Mouse (Mus musculus): ENCODE measurements around the gene Gm13723. TPM values are rescaled to one million over a fixed set of nuclear protein-coding genes. Genes with fewer than 3 reads are reported as not detected.

Gene Gm13723
- total RNA-seq (2014; rRNA removed; ENCODE audit: low replicate concordance) = not detected in 2 replicates
- polyA plus RNA-seq (2015; fragmentation: Nextera tagmentation; extraction: Ambion mirVana) = not detected in 2 replicates

GRCm38 (mm10) chr2:86874702-86875101, at the start of gene Gm13723:
Gene Gm13723 (minus strand): TSS chr2:86874802.
- DNase-seq (ENCODE audit: low spot score) (no peak), ATAC-seq (ENCODE audit: insufficient read depth, low read depth) (no peak)
- no peaks in the 10 kb centered on the region for H3K9me3 ChIP-seq (replicated peaks; ENCODE audit: control insufficient read depth, low read length)
- no peaks in the 10 kb centered on the region for H3K27me3 ChIP-seq (ENCODE audit: control insufficient read depth, insufficient read depth, low read length)
- WGBS = 45% methylated on average over 1 of the region's 1 CpGs
- no peak within 1 kb of the TSS for H3K9ac ChIP-seq (replicated peaks; ENCODE audit: low read depth, low read length)
- H3K36me3 ChIP-seq (replicated peaks; ENCODE audit: control insufficient read depth, insufficient read depth, low read length) = no peaks in the 10 kb centered on the region
- H3K4me3 ChIP-seq (ENCODE audit: low read depth, low read length) = no peak within 1 kb of the TSS
- no peak within 1 kb of the TSS for H3K4me2 ChIP-seq (ENCODE audit: low read depth, low read length)
- no peak within 1 kb of the TSS for H3K27ac ChIP-seq (ENCODE audit: low read depth)
- no peak for TF ChIP-seq EP300 (IDR thresholded peaks at IDR 0.05; ENCODE audit: low read depth)
- H3K4me1 ChIP-seq (ENCODE audit: control insufficient read depth, insufficient read depth) = no peaks in the 10 kb centered on the region

DNA sequence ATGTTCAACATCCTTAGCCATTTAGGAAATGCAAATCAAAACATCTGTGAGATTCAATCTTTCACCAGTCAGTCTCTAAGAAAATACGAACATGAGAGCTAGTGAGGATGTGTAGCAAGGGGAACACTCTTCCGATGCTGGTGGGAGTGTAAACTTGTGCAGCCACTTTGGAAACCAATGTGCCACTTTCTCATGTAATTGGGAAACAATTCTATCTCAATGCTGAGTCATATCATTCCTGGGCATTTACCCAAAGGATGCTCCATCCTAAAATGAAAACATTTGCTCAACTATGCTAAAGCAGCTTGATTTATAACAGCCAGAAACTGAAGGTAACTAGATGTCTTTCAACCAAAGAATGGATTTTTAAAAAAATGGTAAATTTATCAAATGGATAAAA, 31.0 kb upstream of the Gm13723 start:
- TF ChIP-seq CTCF (IDR thresholded peaks at IDR 0.05; ENCODE audit: low read depth) = no peak
- no peak for TF ChIP-seq EP300 (IDR thresholded peaks at IDR 0.05; ENCODE audit: low read depth)
- Histone ChIP-seq H3K27ac (ENCODE audit: low read depth) (no peak overlapping the region), H3K4me2 (ENCODE audit: low read depth, low read length) (no peak overlapping the region), H3K9me3 (replicated peaks; ENCODE audit: control insufficient read depth, low read length) (no peaks in the 10 kb centered on the region), H3K27me3 (ENCODE audit: control insufficient read depth, insufficient read depth, low read length) (no peaks in the 10 kb centered on the region), H3K4me3 (ENCODE audit: low read depth, low read length) (no peak overlapping the region), H3K9ac (replicated peaks; ENCODE audit: low read depth, low read length) (no peak overlapping the region), H3K4me1 (ENCODE audit: control insufficient read depth, insufficient read depth) (no peaks in the 10 kb centered on the region), H3K36me3 (replicated peaks; ENCODE audit: control insufficient read depth, insufficient read depth, low read length) (no peaks in the 10 kb centered on the region)
- WGBS = 73% methylated on average over 2 of the region's 2 CpGs
- ATAC-seq (ENCODE audit: insufficient read depth, low read depth) (no peak), DNase-seq (ENCODE audit: low spot score) (no peak)

- DNase-seq (ENCODE audit: low spot score) (no peak), ATAC-seq (ENCODE audit: insufficient read depth, low read depth) (no peak)
- H3K9ac ChIP-seq (replicated peaks; ENCODE audit: low read depth, low read length) = no peak within 1 kb of the TSS
- H3K4me2 ChIP-seq (ENCODE audit: low read depth, low read length) = no peak within 1 kb of the TSS
- H3K9me3 ChIP-seq (replicated peaks; ENCODE audit: control insufficient read depth, low read length) = no peaks in the 10 kb centered on the region
- no peak within 1 kb of the TSS for H3K27ac ChIP-seq (ENCODE audit: low read depth)
- no peaks in the 10 kb centered on the region for H3K36me3 ChIP-seq (replicated peaks; ENCODE audit: control insufficient read depth, insufficient read depth, low read length)
- TF ChIP-seq CTCF (IDR thresholded peaks at IDR 0.05; ENCODE audit: low read depth) (no peak), EP300 (IDR thresholded peaks at IDR 0.05; ENCODE audit: low read depth) (no peak)
- no peaks in the 10 kb centered on the region for H3K27me3 ChIP-seq (ENCODE audit: control insufficient read depth, insufficient read depth, low read length)
- no peaks in the 10 kb centered on the region for H3K4me1 ChIP-seq (ENCODE audit: control insufficient read depth, insufficient read depth)
- WGBS = 78% methylated on average over 1 of the region's 1 CpGs
- H3K4me3 ChIP-seq (ENCODE audit: low read depth, low read length) = no peak within 1 kb of the TSS
These were observed 17.5 kb upstream of the Gm13723 start, which contains the start of gene Olfr1097 for GRCm38 (mm10) chr2:86892116-86892515. Gene Olfr1097 (minus strand): TSS chr2:86892216.

GRCm38 (mm10) chr2:86851596-86851995, 23.0 kb downstream of the Gm13723 start, which contains the start of gene Olfr1095:
Gene Olfr1095 (minus strand): TSS chr2:86851696.
- no peak for DNase-seq (ENCODE audit: low spot score)
- no peak within 1 kb of the TSS for H3K4me3 ChIP-seq (ENCODE audit: low read depth, low read length)
- H3K9me3 ChIP-seq (replicated peaks; ENCODE audit: control insufficient read depth, low read length) = no peaks in the 10 kb centered on the region
- no peaks in the 10 kb centered on the region for H3K4me1 ChIP-seq (ENCODE audit: control insufficient read depth, insufficient read depth)
- no peak within 1 kb of the TSS for H3K4me2 ChIP-seq (ENCODE audit: low read depth, low read length)
- TF ChIP-seq EP300 (IDR thresholded peaks at IDR 0.05; ENCODE audit: low read depth) = no peak
- no peak for TF ChIP-seq CTCF (IDR thresholded peaks at IDR 0.05; ENCODE audit: low read depth)
- H3K27me3 ChIP-seq (ENCODE audit: control insufficient read depth, insufficient read depth, low read length) = no peaks in the 10 kb centered on the region
- no peaks in the 10 kb centered on the region for H3K36me3 ChIP-seq (replicated peaks; ENCODE audit: control insufficient read depth, insufficient read depth, low read length)
- ATAC-seq (ENCODE audit: insufficient read depth, low read depth) = no peak
- no peak within 1 kb of the TSS for H3K27ac ChIP-seq (ENCODE audit: low read depth)
- 77% methylated on average over 3 of the region's 3 CpGs for WGBS
- no peak within 1 kb of the TSS for H3K9ac ChIP-seq (replicated peaks; ENCODE audit: low read depth, low read length)

GRCm38 (mm10) chr2:86824363-86824762, 50.2 kb downstream of the Gm13723 start, which contains the start of gene Olfr1094:
Gene Olfr1094 (plus strand): TSS chr2:86824663.
- no peak within 1 kb of the TSS for H3K9ac ChIP-seq (replicated peaks; ENCODE audit: low read depth, low read length)
- DNase-seq (ENCODE audit: low spot score) (no peak), ATAC-seq (ENCODE audit: insufficient read depth, low read depth) (no peak)
- no peaks in the 10 kb centered on the region for H3K36me3 ChIP-seq (replicated peaks; ENCODE audit: control insufficient read depth, insufficient read depth, low read length)
- no peak within 1 kb of the TSS for H3K4me2 ChIP-seq (ENCODE audit: low read depth, low read length)
- H3K27me3 ChIP-seq (ENCODE audit: control insufficient read depth, insufficient read depth, low read length) = no peaks in the 10 kb centered on the region
- H3K27ac ChIP-seq (ENCODE audit: low read depth) = no peak within 1 kb of the TSS
- H3K4me1 ChIP-seq (ENCODE audit: control insufficient read depth, insufficient read depth) = no peaks in the 10 kb centered on the region
- H3K4me3 ChIP-seq (ENCODE audit: low read depth, low read length) = no peak within 1 kb of the TSS
- no peaks in the 10 kb centered on the region for H3K9me3 ChIP-seq (replicated peaks; ENCODE audit: control insufficient read depth, low read length)
- TF ChIP-seq EP300 (IDR thresholded peaks at IDR 0.05; ENCODE audit: low read depth) (no peak), CTCF (IDR thresholded peaks at IDR 0.05; ENCODE audit: low read depth) (no peak)

Other genes with a start within 250 kb of the Gm13723 start
- gene Olfr1084, start 235.1 kb downstream of the Gm13723 start, total RNA-seq (2014; rRNA removed; ENCODE audit: low replicate concordance) = not detected in 2 replicates
- gene Olfr1084, start 235.1 kb downstream of the Gm13723 start, polyA plus RNA-seq (2015; fragmentation: Nextera tagmentation; extraction: Ambion mirVana) = not detected in 2 replicates
- not detected in 2 replicates for gene Olfr1085, start 212.8 kb downstream of the Gm13723 start, total RNA-seq (2014; rRNA removed; ENCODE audit: low replicate concordance)
- gene Olfr1085, start 212.8 kb downstream of the Gm13723 start, polyA plus RNA-seq (2015; fragmentation: Nextera tagmentation; extraction: Ambion mirVana) = not detected in 2 replicates
- gene Olfr1086, start 194.7 kb downstream of the Gm13723 start, total RNA-seq (2014; rRNA removed; ENCODE audit: low replicate concordance) = not detected in 2 replicates
- gene Olfr1086, start 194.7 kb downstream of the Gm13723 start, polyA plus RNA-seq (2015; fragmentation: Nextera tagmentation; extraction: Ambion mirVana) = not detected in 2 replicates
- gene Olfr1087, start 176.4 kb downstream of the Gm13723 start, total RNA-seq (2014; rRNA removed; ENCODE audit: low replicate concordance) = not detected in 2 replicates
- gene Olfr1087, start 176.4 kb downstream of the Gm13723 start, polyA plus RNA-seq (2015; fragmentation: Nextera tagmentation; extraction: Ambion mirVana) = not detected in 2 replicates
- gene Olfr1089, start 141.1 kb downstream of the Gm13723 start, total RNA-seq (2014; rRNA removed; ENCODE audit: low replicate concordance) = not detected in 2 replicates
- not detected in 2 replicates for gene Olfr1089, start 141.1 kb downstream of the Gm13723 start, polyA plus RNA-seq (2015; fragmentation: Nextera tagmentation; extraction: Ambion mirVana)
- not detected in 2 replicates for gene Olfr1090, start 115.8 kb downstream of the Gm13723 start, total RNA-seq (2014; rRNA removed; ENCODE audit: low replicate concordance)
- gene Olfr1090, start 115.8 kb downstream of the Gm13723 start, polyA plus RNA-seq (2015; fragmentation: Nextera tagmentation; extraction: Ambion mirVana) = not detected in 2 replicates
- not detected in 2 replicates for gene Olfr1093, start 92.3 kb downstream of the Gm13723 start, total RNA-seq (2014; rRNA removed; ENCODE audit: low replicate concordance)
- gene Olfr1093, start 92.3 kb downstream of the Gm13723 start, polyA plus RNA-seq (2015; fragmentation: Nextera tagmentation; extraction: Ambion mirVana) = not detected in 2 replicates
- gene Olfr141, start 64.8 kb downstream of the Gm13723 start, total RNA-seq (2014; rRNA removed; ENCODE audit: low replicate concordance) = not detected in 2 replicates
- gene Olfr141, start 64.8 kb downstream of the Gm13723 start, polyA plus RNA-seq (2015; fragmentation: Nextera tagmentation; extraction: Ambion mirVana) = not detected in 2 replicates
- gene Olfr1094, start 50.1 kb downstream of the Gm13723 start, total RNA-seq (2014; rRNA removed; ENCODE audit: low replicate concordance) = not detected in 2 replicates
- not detected in 2 replicates for gene Olfr1094, start 50.1 kb downstream of the Gm13723 start, polyA plus RNA-seq (2015; fragmentation: Nextera tagmentation; extraction: Ambion mirVana)
- gene Olfr1095, start 23.1 kb downstream of the Gm13723 start, total RNA-seq (2014; rRNA removed; ENCODE audit: low replicate concordance) = not detected in 2 replicates
- not detected in 2 replicates for gene Olfr1095, start 23.1 kb downstream of the Gm13723 start, polyA plus RNA-seq (2015; fragmentation: Nextera tagmentation; extraction: Ambion mirVana)
- gene Olfr1097, start 17.4 kb upstream of the Gm13723 start, total RNA-seq (2014; rRNA removed; ENCODE audit: low replicate concordance) = not detected in 2 replicates
- not detected in 2 replicates for gene Olfr1097, start 17.4 kb upstream of the Gm13723 start, polyA plus RNA-seq (2015; fragmentation: Nextera tagmentation; extraction: Ambion mirVana)
- gene Olfr1098, start 49.7 kb upstream of the Gm13723 start, total RNA-seq (2014; rRNA removed; ENCODE audit: low replicate concordance) = not detected in 2 replicates
- not detected in 2 replicates for gene Olfr1098, start 49.7 kb upstream of the Gm13723 start, polyA plus RNA-seq (2015; fragmentation: Nextera tagmentation; extraction: Ambion mirVana)
- gene Olfr1099, start 85.9 kb upstream of the Gm13723 start, total RNA-seq (2014; rRNA removed; ENCODE audit: low replicate concordance) = not detected in 2 replicates
- gene Olfr1099, start 85.9 kb upstream of the Gm13723 start, polyA plus RNA-seq (2015; fragmentation: Nextera tagmentation; extraction: Ambion mirVana) = not detected in 2 replicates
- gene Olfr1100, start 105.2 kb upstream of the Gm13723 start, total RNA-seq (2014; rRNA removed; ENCODE audit: low replicate concordance) = not detected in 2 replicates
- not detected in 2 replicates for gene Olfr1100, start 105.2 kb upstream of the Gm13723 start, polyA plus RNA-seq (2015; fragmentation: Nextera tagmentation; extraction: Ambion mirVana)
- gene Olfr1101, start 116.4 kb upstream of the Gm13723 start, total RNA-seq (2014; rRNA removed; ENCODE audit: low replicate concordance) = not detected in 2 replicates
- not detected in 2 replicates for gene Olfr1101, start 116.4 kb upstream of the Gm13723 start, polyA plus RNA-seq (2015; fragmentation: Nextera tagmentation; extraction: Ambion mirVana)
- gene Olfr1102, start 123.6 kb upstream of the Gm13723 start, total RNA-seq (2014; rRNA removed; ENCODE audit: low replicate concordance) = not detected in 2 replicates
- not detected in 2 replicates for gene Olfr1102, start 123.6 kb upstream of the Gm13723 start, polyA plus RNA-seq (2015; fragmentation: Nextera tagmentation; extraction: Ambion mirVana)
- gene Olfr1104, start 152.3 kb upstream of the Gm13723 start, total RNA-seq (2014; rRNA removed; ENCODE audit: low replicate concordance) = not detected in 2 replicates
- gene Olfr1104, start 152.3 kb upstream of the Gm13723 start, polyA plus RNA-seq (2015; fragmentation: Nextera tagmentation; extraction: Ambion mirVana) = not detected in 2 replicates
- gene Olfr1105, start 161.7 kb upstream of the Gm13723 start, total RNA-seq (2014; rRNA removed; ENCODE audit: low replicate concordance) = not detected in 2 replicates
- gene Olfr1105, start 161.7 kb upstream of the Gm13723 start, polyA plus RNA-seq (2015; fragmentation: Nextera tagmentation; extraction: Ambion mirVana) = not detected in 2 replicates
- gene Olfr1106, start 177.5 kb upstream of the Gm13723 start, total RNA-seq (2014; rRNA removed; ENCODE audit: low replicate concordance) = not detected in 2 replicates
- gene Olfr1106, start 177.5 kb upstream of the Gm13723 start, polyA plus RNA-seq (2015; fragmentation: Nextera tagmentation; extraction: Ambion mirVana) = not detected in 2 replicates
- gene Olfr1107, start 201.0 kb upstream of the Gm13723 start, total RNA-seq (2014; rRNA removed; ENCODE audit: low replicate concordance) = not detected in 2 replicates
- gene Olfr1107, start 201.0 kb upstream of the Gm13723 start, polyA plus RNA-seq (2015; fragmentation: Nextera tagmentation; extraction: Ambion mirVana) = not detected in 2 replicates
- gene Olfr1109, start 221.2 kb upstream of the Gm13723 start, total RNA-seq (2014; rRNA removed; ENCODE audit: low replicate concordance) = not detected in 2 replicates
- not detected in 2 replicates for gene Olfr1109, start 221.2 kb upstream of the Gm13723 start, polyA plus RNA-seq (2015; fragmentation: Nextera tagmentation; extraction: Ambion mirVana)
- not detected in 2 replicates for gene Olfr259, start 239.8 kb upstream of the Gm13723 start, total RNA-seq (2014; rRNA removed; ENCODE audit: low replicate concordance)
- not detected in 2 replicates for gene Olfr259, start 239.8 kb upstream of the Gm13723 start, polyA plus RNA-seq (2015; fragmentation: Nextera tagmentation; extraction: Ambion mirVana)